Mouse (Mus musculus) spleen, adult 2 months (tissue): ENCODE results near the gene Tbc1d1.

Experiments
- CTCF ChIP-seq: fragments of 200-500 bp; IDR thresholded peaks from 2 replicates; pipeline ENCODE4 v1.5.1; 2011; ENCODE audit warnings: mild to moderate bottlenecking, inconsistent platforms; ENCODE audit not compliant: insufficient read depth, insufficient read length, insufficient replicate concordance; ENCODE audit errors: extremely low read depth
- POLR2A ChIP-seq: fragments of 200-500 bp; IDR thresholded peaks from 2 replicates; pipeline ENCODE4 v1.6.1; 2011; ENCODE audit warnings: low read depth, low read length, inconsistent platforms

GRCm38 (mm10) chr5:64285289-64285688 lies 129.2 kb downstream of the Tbc1d1 start:
- TF ChIP-seq CTCF (no peak), POLR2A (no peak)
